Mouse (Mus musculus): ENCODE results near the gene Vsx2.

DNA sequence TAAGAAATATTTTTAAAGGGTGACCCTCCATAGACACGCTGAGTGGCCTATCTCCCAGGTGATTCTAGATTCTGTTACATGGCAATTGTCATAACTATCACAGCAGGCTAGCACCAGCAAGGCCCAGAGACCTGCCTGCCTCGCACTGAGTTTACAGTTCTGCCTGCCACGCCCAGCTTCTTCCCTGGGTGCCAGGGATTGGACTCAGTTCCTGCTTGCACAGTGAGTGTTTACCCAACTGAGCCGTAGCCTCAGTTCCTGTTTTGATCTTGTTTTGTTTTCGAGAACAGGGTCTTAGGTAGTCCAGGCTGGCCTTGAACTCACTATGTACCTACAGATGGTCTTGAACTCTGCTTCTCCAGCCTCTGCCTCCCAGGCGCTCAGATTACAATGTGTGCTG lies 2.0 kb upstream of the Vsx2 start:
- TF ChIP-seq CTCF (IDR thresholded peaks at IDR 0.05; ENCODE audit: low read depth) (no peak), EP300 (IDR thresholded peaks at IDR 0.05; ENCODE audit: low read depth) (no peak)
